Mouse (Mus musculus): ENCODE data around the gene Tmem129. TPM values are rescaled to one million over a fixed set of nuclear protein-coding genes. Genes with fewer than 3 reads are reported as not detected.

Tmem129 gene
- polyA plus RNA-seq, 1 experiment: not detected

- 90% methylated on average over 3 of the region's 3 CpGs for WGBS
- Histone ChIP-seq H3K4me1 (ENCODE audit: control insufficient read depth, insufficient read depth, low read length) (peaks cover 4% of the 10 kb centered on the region; the same call in 1 of the 2 replicates), H3K4me3 (ENCODE audit: insufficient read depth, low read depth, low read length) (no peak overlapping the region), H3K27ac (ENCODE audit: insufficient read depth, low read depth, low read length) (no peak overlapping the region)
- TF ChIP-seq POLR2A (IDR thresholded peaks at IDR 0.05; ENCODE audit: insufficient read depth, low read depth, low read length) (no peak), CTCF (IDR thresholded peaks at IDR 0.05; ENCODE audit: insufficient read depth, low read depth, low read length) (no peak)
These were observed 22.9 kb downstream of the Tmem129 start for GRCm38 (mm10) chr5:33635361-33635760.

DNA sequence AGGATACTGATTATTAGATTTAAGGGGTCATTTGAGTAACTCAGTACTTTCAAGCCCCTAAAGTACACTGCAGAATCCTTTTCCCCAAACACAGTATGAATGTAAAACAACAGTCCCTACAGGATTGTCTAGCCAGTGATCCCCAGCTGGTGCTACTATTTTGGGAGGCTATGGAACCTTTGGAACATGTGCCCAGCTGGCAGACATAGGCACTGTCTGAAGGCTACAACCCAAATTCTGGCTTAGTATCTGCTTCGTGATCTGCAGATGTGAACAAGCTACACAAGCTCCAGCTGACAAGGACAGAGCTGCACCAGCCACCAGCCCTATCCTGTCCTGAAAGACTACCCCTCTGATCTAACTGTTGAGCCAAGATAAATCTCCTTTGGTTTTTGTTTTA, 25.7 kb downstream of the Tmem129 start:
- H3K27ac ChIP-seq (ENCODE audit: insufficient read depth, low read depth, low read length): no peak overlapping the region
- no peak overlapping the region for H3K4me3 ChIP-seq (ENCODE audit: insufficient read depth, low read depth, low read length)
- H3K4me1 ChIP-seq (ENCODE audit: control insufficient read depth, insufficient read depth, low read length): peaks cover 7% of the 10 kb centered on the region
- WGBS: 41% methylated on average over 1 of the region's 1 CpGs
- TF ChIP-seq POLR2A (IDR thresholded peaks at IDR 0.05; ENCODE audit: insufficient read depth, low read depth, low read length): no peak
- TF ChIP-seq CTCF (IDR thresholded peaks at IDR 0.05; ENCODE audit: insufficient read depth, low read depth, low read length): no peak

DNA sequence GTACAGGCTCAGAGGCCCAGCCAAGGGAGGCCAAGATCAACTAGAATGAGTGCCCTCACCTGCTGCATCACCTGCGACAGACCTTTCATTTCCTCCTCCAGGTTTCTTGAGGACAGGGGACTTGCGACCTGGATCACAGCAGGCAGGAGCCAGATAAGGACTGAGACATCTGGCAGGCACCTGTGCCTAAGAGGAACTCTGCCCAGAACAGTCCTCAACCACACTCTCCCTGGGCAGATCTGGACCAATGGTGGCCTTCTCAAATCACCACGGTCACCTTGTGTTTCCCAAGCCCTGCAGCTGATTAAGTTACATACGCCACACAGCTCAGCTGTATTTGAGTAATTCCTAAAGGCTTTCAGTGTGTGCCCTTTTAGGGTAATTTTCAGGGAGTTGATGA, 27.6 kb downstream of the Tmem129 start:
- Histone ChIP-seq H3K27ac (ENCODE audit: insufficient read depth, low read depth, low read length) (no peak overlapping the region), H3K4me3 (ENCODE audit: insufficient read depth, low read depth, low read length) (no peak overlapping the region), H3K4me1 (ENCODE audit: control insufficient read depth, insufficient read depth, low read length) (peaks cover 7% of the 10 kb centered on the region)
- TF ChIP-seq POLR2A (IDR thresholded peaks at IDR 0.05; ENCODE audit: insufficient read depth, low read depth, low read length): no peak
- TF ChIP-seq CTCF (IDR thresholded peaks at IDR 0.05; ENCODE audit: insufficient read depth, low read depth, low read length): no peak
- WGBS: 84% methylated on average over 4 of the region's 4 CpGs

DNA sequence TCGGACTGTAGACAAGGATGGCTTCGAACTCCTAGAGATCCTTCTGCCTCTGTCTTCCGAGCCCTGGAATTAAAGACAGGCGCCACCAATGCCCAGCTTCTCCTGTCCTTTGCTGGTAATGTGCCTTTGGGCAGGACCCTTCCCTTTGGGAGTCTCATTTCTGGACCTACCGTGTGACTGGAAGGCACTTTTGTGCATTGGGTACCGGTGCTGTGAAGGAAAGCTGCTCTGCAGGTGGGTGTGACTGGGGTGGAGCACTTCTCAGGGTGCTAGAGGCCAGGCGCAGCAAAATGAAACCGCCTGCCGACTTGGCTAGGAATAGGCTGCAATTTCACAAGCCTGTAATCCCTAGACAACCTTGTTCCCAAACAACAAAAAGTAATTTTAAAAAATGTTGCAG, 28.2 kb downstream of the Tmem129 start:
- Histone ChIP-seq H3K4me1 (ENCODE audit: control insufficient read depth, insufficient read depth, low read length) (peaks cover 7% of the 10 kb centered on the region), H3K27ac (ENCODE audit: insufficient read depth, low read depth, low read length) (peak overlapping the region; percentile 42), H3K4me3 (ENCODE audit: insufficient read depth, low read depth, low read length) (peak overlapping the region; percentile 88)
- TF ChIP-seq CTCF (IDR thresholded peaks at IDR 0.05; ENCODE audit: insufficient read depth, low read depth, low read length) (no peak), POLR2A (IDR thresholded peaks at IDR 0.05; ENCODE audit: insufficient read depth, low read depth, low read length) (no peak)
- WGBS: 4% methylated on average over 9 of the region's 9 CpGs

DNA sequence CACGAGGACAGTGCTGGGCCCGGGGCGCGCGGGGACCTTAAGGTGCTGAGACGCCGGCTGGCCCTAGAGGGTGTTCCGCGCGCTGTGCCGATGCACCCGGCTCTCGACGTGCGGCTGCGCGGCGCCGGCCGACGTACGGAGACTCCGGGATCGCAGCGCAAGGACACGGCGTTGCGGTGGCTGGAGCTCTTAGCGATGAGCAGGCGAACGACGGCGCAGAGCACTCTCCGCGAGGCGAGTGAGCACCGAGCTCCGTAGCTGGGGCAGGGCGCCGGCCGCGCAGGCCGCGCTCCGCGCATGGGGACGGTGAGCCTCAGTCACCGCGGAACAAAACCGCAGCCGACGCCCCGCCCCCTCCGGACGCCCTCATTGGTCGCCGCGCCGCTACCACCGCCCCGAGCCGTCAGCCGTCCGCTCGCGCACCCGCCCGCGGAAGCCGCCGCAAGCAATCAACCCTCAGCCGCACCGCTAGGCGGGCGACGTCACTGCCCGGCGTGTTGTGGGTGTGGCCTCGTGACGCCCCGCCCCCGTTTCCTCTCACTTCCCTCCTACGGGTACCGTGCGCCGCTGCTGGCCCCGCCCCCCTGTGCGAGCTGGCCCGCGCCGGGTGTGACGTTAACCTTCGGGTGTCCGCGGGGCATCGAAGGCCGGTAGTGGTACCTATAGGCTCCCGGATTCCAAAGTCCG, 28.8 kb downstream of the Tmem129 start, which contains the start of the genes Fam53a and Gm9903:
Gene Fam53a (minus strand): TSS at position 335 of the 687 bp plus-strand sequence.
Gene Gm9903 (plus strand): TSS at position 625 of the 687 bp plus-strand sequence.
- no peak for TF ChIP-seq CTCF (IDR thresholded peaks at IDR 0.05; ENCODE audit: insufficient read depth, low read depth, low read length)
- peak; percentile 88 for TF ChIP-seq POLR2A (IDR thresholded peaks at IDR 0.05; ENCODE audit: insufficient read depth, low read depth, low read length)
- Histone ChIP-seq H3K4me1 (ENCODE audit: control insufficient read depth, insufficient read depth, low read length) (peaks cover 7% of the 10 kb centered on the region), H3K27ac (ENCODE audit: insufficient read depth, low read depth, low read length) (peak within 1 kb of the TSS; percentile 83), H3K4me3 (ENCODE audit: insufficient read depth, low read depth, low read length) (peak within 1 kb of the TSS; percentile 88)
- under 1% methylated on average over 97 of the region's 99 CpGs for WGBS

- Histone ChIP-seq H3K27ac (ENCODE audit: insufficient read depth, low read depth, low read length) (peak overlapping the region; percentile 83), H3K4me3 (ENCODE audit: insufficient read depth, low read depth, low read length) (peak overlapping the region; percentile 88), H3K4me1 (ENCODE audit: control insufficient read depth, insufficient read depth, low read length) (peaks cover 7% of the 10 kb centered on the region)
- TF ChIP-seq POLR2A (IDR thresholded peaks at IDR 0.05; ENCODE audit: insufficient read depth, low read depth, low read length) (no peak), CTCF (IDR thresholded peaks at IDR 0.05; ENCODE audit: insufficient read depth, low read depth, low read length) (no peak)
- under 1% methylated on average over 24 of the region's 24 CpGs for WGBS
These were observed 29.4 kb downstream of the Tmem129 start for GRCm38 (mm10) chr5:33628820-33629300.

- Histone ChIP-seq H3K27ac (ENCODE audit: insufficient read depth, low read depth, low read length) (no peak overlapping the region), H3K4me3 (ENCODE audit: insufficient read depth, low read depth, low read length) (no peak overlapping the region), H3K4me1 (ENCODE audit: control insufficient read depth, insufficient read depth, low read length) (peaks cover 7% of the 10 kb centered on the region)
- 27% methylated on average over 4 of the region's 4 CpGs for whole genome bisulfite sequencing
- no peak for TF ChIP-seq CTCF (IDR thresholded peaks at IDR 0.05; ENCODE audit: insufficient read depth, low read depth, low read length)
- no peak for TF ChIP-seq POLR2A (IDR thresholded peaks at IDR 0.05; ENCODE audit: insufficient read depth, low read depth, low read length)
These were observed 30.2 kb downstream of the Tmem129 start for GRCm38 (mm10) chr5:33627968-33628367.

DNA sequence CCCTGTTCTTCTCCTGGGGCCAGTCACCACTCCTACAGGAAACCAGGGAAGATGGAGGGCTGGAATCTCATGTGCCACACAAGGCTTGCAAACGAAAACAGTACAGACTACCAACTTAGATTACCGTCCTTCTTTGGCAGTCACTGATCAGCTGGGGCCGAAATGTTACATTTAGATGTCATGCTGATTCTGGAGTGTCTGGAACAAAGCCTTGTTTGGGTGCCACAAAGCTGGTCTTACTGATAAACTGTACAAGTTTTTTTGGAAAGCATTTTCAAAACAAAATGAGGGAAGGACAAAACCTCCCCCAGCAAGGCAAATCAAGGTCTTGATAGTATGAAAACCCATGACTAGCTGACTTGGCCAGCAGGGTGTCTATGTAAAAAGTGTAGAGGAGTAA, 34.5 kb downstream of the Tmem129 start:
- WGBS: 78% methylated on average over 3 of the region's 3 CpGs
- TF ChIP-seq CTCF (IDR thresholded peaks at IDR 0.05; ENCODE audit: insufficient read depth, low read depth, low read length) (no peak), POLR2A (IDR thresholded peaks at IDR 0.05; ENCODE audit: insufficient read depth, low read depth, low read length) (no peak)
- Histone ChIP-seq H3K27ac (ENCODE audit: insufficient read depth, low read depth, low read length) (no peak overlapping the region), H3K4me1 (ENCODE audit: control insufficient read depth, insufficient read depth, low read length) (no peaks in the 10 kb centered on the region), H3K4me3 (ENCODE audit: insufficient read depth, low read depth, low read length) (no peak overlapping the region)

DNA sequence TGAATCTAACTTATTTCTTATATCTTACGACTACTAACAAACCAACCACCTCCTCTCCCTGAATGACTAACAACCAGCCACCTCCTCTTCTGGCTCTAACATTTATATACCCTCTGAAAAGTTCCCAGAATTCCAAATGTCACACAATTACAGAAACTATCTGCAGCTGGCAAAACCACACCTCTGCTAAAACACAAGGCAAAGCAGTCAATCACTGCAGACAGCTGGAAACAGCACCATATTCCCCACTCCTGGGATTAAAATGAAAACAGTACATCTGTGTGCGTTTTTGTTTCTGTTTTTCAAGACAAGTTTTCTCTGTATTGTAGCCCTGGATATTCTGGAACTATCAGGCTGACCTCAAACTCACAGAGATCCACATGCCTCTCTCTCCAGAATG, 35.5 kb downstream of the Tmem129 start:
- Histone ChIP-seq H3K4me1 (ENCODE audit: control insufficient read depth, insufficient read depth, low read length) (no peaks in the 10 kb centered on the region), H3K4me3 (ENCODE audit: insufficient read depth, low read depth, low read length) (no peak overlapping the region), H3K27ac (ENCODE audit: insufficient read depth, low read depth, low read length) (no peak overlapping the region)
- WGBS: 61% methylated on average over 2 of the region's 2 CpGs
- no peak for TF ChIP-seq CTCF (IDR thresholded peaks at IDR 0.05; ENCODE audit: insufficient read depth, low read depth, low read length)
- TF ChIP-seq POLR2A (IDR thresholded peaks at IDR 0.05; ENCODE audit: insufficient read depth, low read depth, low read length): no peak

Measured in olfactory bulb, adult 2 months (tissue).